Mouse (Mus musculus) megakaryocyte, embryonic 14.5 days (primary cell): ENCODE data around the gene Unc5c.

Experiments
- FLI1 ChIP-seq: IDR thresholded peaks from 2 replicates; pipeline ENCODE4 v1.6.1; 2012; ENCODE audit warnings: low read length, inconsistent platforms, mixed read lengths
- GATA1 ChIP-seq: IDR thresholded peaks from 3 replicates; pipeline ENCODE4 v1.6.1; 2012; ENCODE audit warnings: mixed read lengths, low read length, inconsistent platforms, borderline replicate concordance

GRCm38 (mm10) chr3:141719050-141719449, 254.0 kb downstream of the Unc5c start:
- TF ChIP-seq GATA1 (no peak), FLI1 (no peak)
